Mouse (Mus musculus) cerebellum, postnatal 4 days (tissue): ENCODE measurements around the gene Exoc6b.
"Not testable (repeated sequence)": the region's sequence is repeated elsewhere in the genome, so short reads cannot be mapped to it uniquely, and the experiment has no call there.

Source experiments
- DNase-seq, 2 experiments: peaks; one replicate each; pipeline ENCODE4 v3.0.0; 2022; ENCODE audit warnings: low spot score in 2 of 2, mixed read lengths in 1 of 2

The Exoc6b gene

DNA sequence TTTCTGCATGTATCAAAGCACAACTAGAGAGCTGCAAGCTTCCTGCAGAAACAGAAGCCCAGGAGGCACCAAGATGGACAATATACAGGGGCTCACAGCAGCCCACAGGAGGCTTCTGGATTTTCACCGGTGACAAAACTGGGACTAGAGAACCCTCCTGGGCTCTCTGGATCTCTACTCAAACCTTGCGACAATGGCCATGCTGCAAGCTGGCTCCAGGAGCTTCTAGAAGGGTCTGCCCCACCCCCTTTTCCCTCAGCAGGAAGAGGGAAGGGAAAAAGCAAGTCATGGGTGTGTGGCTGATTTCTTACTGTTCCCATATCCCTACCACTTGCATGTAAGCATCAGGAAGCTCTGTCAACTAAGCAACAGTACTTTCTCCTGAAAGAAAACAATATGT, 437.7 kb downstream of the Exoc6b start:
- no peak for DNase-seq

DNA sequence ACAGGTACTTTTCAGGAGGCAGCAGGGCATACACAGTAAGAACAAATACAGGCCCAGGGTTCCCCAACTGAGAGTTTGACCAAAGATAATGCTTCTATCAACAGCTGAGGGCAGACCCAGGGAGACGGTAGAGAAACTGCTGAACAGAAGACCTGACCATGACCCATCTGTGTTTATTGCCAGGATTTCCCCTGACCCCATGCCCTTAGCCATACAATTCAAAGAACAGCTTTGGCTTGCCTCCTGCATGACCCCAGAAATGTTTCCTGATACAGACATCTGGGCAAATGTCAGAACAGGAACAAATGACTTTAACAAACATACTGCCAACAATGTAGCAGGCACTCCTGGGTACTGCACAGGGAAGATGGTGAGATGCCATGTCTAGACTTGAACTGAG, 439.0 kb downstream of the Exoc6b start:
- DNase-seq = no peak

GRCm38 (mm10) chr6:84628831-84629230, 440.5 kb downstream of the Exoc6b start:
- no peak for DNase-seq

GRCm38 (mm10) chr6:84626398-84626797, 442.9 kb downstream of the Exoc6b start:
- no peak for DNase-seq

- DNase-seq = no peak
Observed at GRCm38 (mm10) chr6:84619166-84619565, 450.1 kb downstream of the Exoc6b start.

GRCm38 (mm10) chr6:84617051-84617450, 452.3 kb downstream of the Exoc6b start:
- DNase-seq = no peak

- no peak for DNase-seq
Observed at GRCm38 (mm10) chr6:84616586-84616985, 452.7 kb downstream of the Exoc6b start.

DNA sequence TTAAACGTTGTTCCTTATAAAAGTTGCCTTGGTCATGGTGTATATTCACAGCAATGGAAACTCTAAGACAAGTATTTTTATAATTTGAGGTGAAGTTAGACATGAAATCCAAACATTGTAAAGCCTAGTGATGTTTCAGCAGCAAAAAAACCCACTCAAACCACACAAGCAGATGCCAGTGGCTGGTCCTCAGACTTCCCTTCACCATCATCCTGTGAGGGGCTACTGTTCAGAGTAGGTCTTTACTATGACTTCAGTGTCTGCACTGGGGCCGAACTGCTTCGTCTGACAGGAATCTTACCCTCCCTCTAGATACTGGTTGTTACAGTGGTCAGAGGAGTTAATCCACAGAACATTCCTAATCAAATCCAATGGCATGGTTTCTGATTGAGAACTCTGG, 455.8 kb downstream of the Exoc6b start:
- no peak for DNase-seq

- no peak for DNase-seq
Observed at GRCm38 (mm10) chr6:84601136-84601889, 468.0 kb downstream of the Exoc6b start.

GRCm38 (mm10) chr6:84599296-84599695, 470.0 kb downstream of the Exoc6b start:
- DNase-seq = not testable (repeated sequence)

DNA sequence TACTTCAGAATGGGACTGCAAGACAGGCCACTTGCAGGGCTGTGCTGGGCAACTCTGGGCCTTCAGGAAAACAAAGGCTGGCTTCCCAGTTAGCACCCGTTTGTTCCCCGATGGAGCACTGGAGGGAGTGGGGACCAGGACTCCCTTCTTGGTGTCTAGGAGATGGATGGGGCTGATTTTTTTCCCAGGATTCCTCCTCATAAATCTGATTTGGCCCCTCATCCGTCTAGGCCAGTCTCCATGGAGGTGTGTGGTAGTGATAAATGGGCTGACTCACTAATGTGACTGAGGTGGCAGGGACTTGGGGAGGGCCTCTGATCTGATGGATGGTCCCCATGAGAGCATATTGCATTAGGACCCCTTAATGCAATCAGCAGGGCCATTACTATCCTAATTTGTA, 470.6 kb downstream of the Exoc6b start:
- no peak for DNase-seq

DNA sequence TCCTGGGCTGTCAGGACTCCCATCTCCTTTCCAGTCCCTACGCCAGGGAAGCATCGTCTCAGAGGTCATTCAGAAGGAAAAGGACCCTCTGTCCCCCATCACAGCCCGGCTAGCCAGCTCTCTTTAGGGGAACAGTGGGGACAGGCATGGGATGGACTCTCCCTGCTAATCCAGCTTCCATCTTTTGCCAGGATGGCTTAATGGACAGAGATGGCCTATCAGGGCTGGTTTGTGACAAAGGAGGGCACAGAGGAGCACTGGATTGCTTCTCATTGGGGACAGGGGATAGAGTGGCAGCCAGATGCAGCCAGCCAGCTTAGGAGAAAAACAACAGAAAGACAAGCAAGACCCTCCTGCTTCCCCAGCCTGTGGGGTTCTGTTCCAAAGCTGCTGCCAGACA, 474.7 kb downstream of the Exoc6b start:
- no peak for DNase-seq

DNA sequence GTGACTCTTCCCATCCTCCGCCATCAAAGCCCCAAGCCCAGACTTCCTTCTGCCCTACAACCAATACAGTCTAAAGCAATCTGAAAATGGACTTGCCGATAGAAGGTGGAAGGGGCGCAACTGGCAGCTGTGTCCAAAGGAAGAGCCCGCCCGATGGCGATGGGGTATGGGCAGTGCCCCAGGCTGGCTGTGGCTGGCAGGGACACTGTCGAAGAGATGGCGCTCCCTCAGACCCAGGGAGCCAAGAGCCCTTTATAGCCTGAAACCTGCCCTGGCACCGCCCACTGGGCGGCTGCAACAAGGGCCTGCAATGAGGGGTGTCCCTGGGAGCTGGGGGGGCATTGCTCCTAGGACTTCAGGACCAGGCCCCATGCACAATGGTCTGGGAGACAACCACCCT, 475.6 kb downstream of the Exoc6b start, which contains the start of gene Cyp26b1:
TSS of gene Cyp26b1 (minus strand) at position 216 of the 400 bp plus-strand sequence.
- no peak for DNase-seq

DNA sequence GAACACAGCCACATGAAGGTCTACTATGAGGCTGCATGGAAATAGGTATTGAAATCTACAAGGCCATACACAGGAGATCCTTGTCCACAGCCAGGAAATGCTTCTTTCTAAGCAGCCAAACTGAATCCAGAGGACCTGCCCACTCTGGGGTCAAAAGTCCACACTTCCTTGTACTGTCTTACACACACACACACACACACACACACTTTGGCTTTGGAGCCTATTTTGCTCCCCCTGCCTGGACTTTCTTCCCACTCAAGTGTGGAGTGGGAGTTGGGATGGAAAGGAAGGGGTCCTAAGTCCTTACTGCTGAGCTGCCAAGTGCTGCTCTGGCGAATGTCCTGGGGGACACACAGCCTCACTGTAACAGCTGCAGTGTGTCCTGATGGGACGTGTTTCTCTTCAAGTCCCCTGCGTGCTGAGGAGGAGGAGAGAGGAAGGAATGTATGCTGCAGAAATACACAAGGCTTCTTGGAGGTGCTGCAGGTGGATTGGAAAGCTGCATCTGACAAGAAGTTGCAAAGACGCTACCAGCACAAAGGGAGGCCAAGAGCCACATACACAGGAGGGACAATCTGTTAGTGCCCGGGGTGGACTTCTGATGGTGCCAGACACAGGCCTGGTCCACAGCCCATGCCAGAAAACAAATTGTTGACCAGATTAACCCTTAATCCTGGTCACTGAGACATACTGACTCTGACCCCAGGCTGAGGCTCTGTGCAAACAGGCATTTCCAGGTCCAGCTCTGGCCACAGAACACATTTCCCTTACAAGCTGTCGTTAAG, 478.2 kb downstream of the Exoc6b start:
- DNase-seq = no peak

- DNase-seq = peak; percentile 89 to 94
Observed at GRCm38 (mm10) chr6:84589742-84590686, 479.3 kb downstream of the Exoc6b start.

DNA sequence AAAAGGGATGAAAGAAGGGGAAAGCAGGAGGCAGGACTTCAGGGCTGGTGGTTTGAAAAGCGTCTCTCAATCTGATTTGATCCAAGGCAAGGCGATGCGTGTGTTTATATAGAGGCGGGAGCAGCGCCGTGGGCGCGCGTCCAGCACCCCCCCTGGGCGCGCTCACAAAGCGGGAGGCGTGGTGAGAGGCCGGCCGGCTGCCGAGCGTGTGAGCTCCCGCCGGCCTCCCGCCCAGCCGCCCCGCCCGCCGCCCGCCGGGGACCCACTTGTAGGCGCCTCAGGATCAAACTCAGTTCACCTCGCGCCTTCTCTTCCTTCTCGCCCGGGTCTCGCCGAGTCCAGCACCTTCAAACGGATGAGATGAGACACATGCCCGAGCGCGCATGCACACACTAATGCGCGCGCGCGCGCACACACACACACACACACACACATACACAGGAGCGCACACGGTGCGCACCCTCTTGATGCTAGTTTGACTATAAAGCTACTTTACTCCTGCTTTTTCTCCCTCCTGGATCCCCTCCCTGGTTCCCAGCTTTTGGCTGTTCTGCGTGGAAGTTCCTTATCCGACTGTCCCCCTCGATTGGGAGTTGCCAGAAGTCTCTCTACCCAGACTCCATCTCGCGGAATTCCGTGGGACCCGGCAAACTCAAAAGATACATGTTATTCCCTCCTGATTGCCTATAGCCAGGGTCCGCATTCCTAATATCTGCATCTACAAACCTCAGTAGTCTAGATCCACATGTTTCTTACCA, 480.2 kb downstream of the Exoc6b start:
- DNase-seq = peak; percentile 20 to 68

- no peak for DNase-seq
Observed at GRCm38 (mm10) chr6:84588221-84588894, 481.0 kb downstream of the Exoc6b start.

- DNase-seq = peak; percentile 22 to 40
Observed at GRCm38 (mm10) chr6:84587471-84588101, 481.7 kb downstream of the Exoc6b start.

DNA sequence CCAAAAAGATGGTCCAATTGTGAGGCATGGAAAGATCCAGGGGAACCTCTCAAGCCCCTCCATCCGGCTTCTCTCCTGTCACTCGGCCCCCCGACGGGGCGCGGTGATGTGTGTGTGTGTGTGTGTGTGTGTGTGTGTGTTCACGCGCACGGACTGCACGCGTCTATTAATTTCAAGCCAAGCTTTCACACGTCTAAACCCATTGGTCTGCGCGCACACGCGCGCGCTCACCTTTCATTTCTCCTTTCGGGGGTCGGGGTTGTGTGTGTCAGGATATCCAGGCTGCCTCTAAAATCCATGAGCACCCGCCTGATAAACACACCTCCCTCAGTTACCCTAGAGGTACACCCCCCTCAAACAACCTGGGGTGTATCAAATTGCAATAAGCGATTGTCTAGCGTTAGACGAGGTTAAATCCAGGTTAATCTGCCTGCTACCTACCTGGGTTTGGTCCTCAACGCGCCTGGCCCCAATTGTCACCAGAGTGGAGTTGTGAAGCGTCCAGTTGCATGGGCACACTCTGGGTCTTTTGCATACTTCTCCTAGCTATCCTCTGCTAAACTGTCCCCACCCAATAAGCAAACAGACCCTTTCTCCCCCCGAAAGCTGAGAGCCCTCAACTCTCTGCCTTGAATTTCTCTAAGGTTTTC, 482.6 kb downstream of the Exoc6b start:
- peak; percentile 5 to 19 for DNase-seq
